Mouse (Mus musculus): ENCODE measurements at regions not wholly inside any gene's neighbourhood (a gene's known extent, or its start where the extent isn't known, plus 50 kb on each side); places are given as distances from the start of the nearest gene placed in this dataset.

DNA sequence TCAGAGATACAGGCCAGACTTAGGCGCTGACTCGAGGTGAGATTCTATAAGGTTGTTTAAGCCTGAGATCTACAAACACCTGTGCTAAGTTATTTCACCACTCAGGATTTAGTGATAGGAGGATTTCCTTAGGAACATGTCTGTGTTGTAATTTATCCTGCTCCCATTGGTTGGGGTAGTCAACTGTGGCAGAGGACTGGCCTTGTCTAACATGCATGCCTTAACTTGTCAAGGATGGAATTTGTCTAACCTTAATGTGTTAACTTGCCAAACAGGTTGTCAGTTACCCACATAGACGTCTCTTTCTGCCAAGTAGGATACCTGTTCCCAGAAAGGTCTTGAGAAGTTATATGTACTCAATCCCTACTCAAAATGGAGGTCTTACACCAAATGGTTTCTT is 667.3 kb upstream of the Nudt12 start:
- Histone ChIP-seq H3K27me3 (ENCODE audit: insufficient read depth, low read length) (no peaks in the 10 kb centered on the region), H3K4me2 (ENCODE audit: low read depth, low read length, poor library complexity, severe bottlenecking) (no peak overlapping the region), H3K36me3 (ENCODE audit: insufficient read depth, low read length) (no peaks in the 10 kb centered on the region), H3K9ac (replicated peaks; ENCODE audit: low read length, poor library complexity, severe bottlenecking) (no peak overlapping the region), H3K4me1 (ENCODE audit: insufficient read depth, low read length) (no peaks in the 10 kb centered on the region), H3K9me3 (ENCODE audit: low read length) (no peaks in the 10 kb centered on the region), H3K4me3 (ENCODE audit: low read depth, low read length) (no peak overlapping the region), H3K27ac (ENCODE audit: low read depth, low read length) (no peak overlapping the region)
- ATAC-seq (ENCODE audit: low FRiP score) (no peak), DNase-seq (ENCODE audit: low spot score) (no peak)
- no peak for TF ChIP-seq CTCF (IDR thresholded peaks at IDR 0.05)
- WGBS, result 85% methylated on average over 3 of the region's 3 CpGs

DNA sequence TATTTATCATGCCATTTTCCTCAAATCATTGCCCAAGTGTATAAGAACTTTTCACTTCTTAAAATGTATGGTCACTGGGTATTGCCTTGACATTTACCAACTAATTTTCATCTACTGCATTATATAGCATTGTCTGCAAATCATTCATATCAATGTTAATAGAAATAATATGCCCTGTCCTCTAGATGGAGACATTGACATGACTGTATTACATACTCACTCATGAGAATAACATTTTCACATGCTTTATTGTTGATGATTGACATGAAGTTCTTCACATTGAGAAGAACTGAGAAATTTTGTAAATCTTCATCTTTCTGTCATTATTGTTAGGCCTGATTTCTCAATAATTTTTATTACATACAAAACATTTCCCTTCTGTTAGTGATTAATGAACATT is 629.4 kb upstream of the Nudt12 start:
- Histone ChIP-seq H3K9ac (replicated peaks; ENCODE audit: low read length, poor library complexity, severe bottlenecking) (no peak overlapping the region), H3K4me1 (ENCODE audit: insufficient read depth, low read length) (no peaks in the 10 kb centered on the region), H3K9me3 (ENCODE audit: low read length) (no peaks in the 10 kb centered on the region), H3K27ac (ENCODE audit: low read depth, low read length) (no peak overlapping the region), H3K4me3 (ENCODE audit: low read depth, low read length) (no peak overlapping the region), H3K4me2 (ENCODE audit: low read depth, low read length, poor library complexity, severe bottlenecking) (no peak overlapping the region), H3K36me3 (ENCODE audit: insufficient read depth, low read length) (no peaks in the 10 kb centered on the region), H3K27me3 (ENCODE audit: insufficient read depth, low read length) (no peaks in the 10 kb centered on the region)
- peak; percentile 51 for TF ChIP-seq CTCF (IDR thresholded peaks at IDR 0.05)
- ATAC-seq (ENCODE audit: low FRiP score) (no peak), DNase-seq (ENCODE audit: low spot score) (peak; percentile 12)

All from midbrain, postnatal 0 days (tissue).